Mouse (Mus musculus) hindbrain, embryonic 12.5 days (tissue): ENCODE results near the gene Dgat2. TPM values are rescaled to one million over a fixed set of nuclear protein-coding genes. Genes with fewer than 3 reads are reported as not detected.

Experiments
- ATAC-seq: fragments of 200-750 bp; cut with Nextera tagmentation; 2 replicates; pipeline ENCODE4 v1.8.0; 2017; ENCODE audit warnings: moderate TSS enrichment; ENCODE audit not compliant: low FRiP score
- H3K27ac ChIP-seq: fragments of 300-500 bp; sonication (generic); 2 replicates; pipeline ENCODE4 v1.5.1; 2016; ENCODE audit warnings: mild to moderate bottlenecking
- H3K27me3 ChIP-seq: fragments of 300-500 bp; sonication (generic); 2 replicates; pipeline ENCODE4 v1.6.1; 2016; ENCODE audit warnings: mild to moderate bottlenecking
- H3K36me3 ChIP-seq: fragments of 300-500 bp; sonication (generic); 2 replicates; pipeline ENCODE4 v1.6.1; 2016; ENCODE audit warnings: mild to moderate bottlenecking
- H3K4me1 ChIP-seq: fragments of 300-500 bp; sonication (generic); 2 replicates; pipeline ENCODE4 v1.6.1; 2016
- H3K4me2 ChIP-seq: fragments of 300-500 bp; sonication (generic); replicated peaks from 2 replicates; pipeline ENCODE4 v1.6.1; 2016; ENCODE audit warnings: mild to moderate bottlenecking
- H3K4me3 ChIP-seq: fragments of 300-500 bp; sonication (generic); 2 replicates; pipeline ENCODE4 v1.5.1; 2016; ENCODE audit warnings: mild to moderate bottlenecking
- H3K9ac ChIP-seq: fragments of 300-500 bp; sonication (generic); 2 replicates; pipeline ENCODE4 v1.6.1; 2016; ENCODE audit warnings: mild to moderate bottlenecking, moderate library complexity
- H3K9me3 ChIP-seq: fragments of 300-500 bp; sonication (generic); replicated peaks from 2 replicates; pipeline ENCODE4 v1.6.1; 2016; ENCODE audit warnings: mild to moderate bottlenecking
- WGBS: fragments of 180-500 bp; shearing (Covaris S2); methylation state at CpG from one replicate; pipeline ENCODE4 v1.1.7; 2016; 5-methylcytosine and 5-hydroxymethylcytosine counted together
- polyA plus RNA-seq: library from polyadenylated mRNA; unstranded; fragments of >200 nt; fragmentation: Nextera tagmentation; extraction: Ambion mirVana; gene quantifications from 2 replicates; pipeline ENCODE4 v1.2.1, GENCODE M21; 2016

The Dgat2 gene
- 11.6 and 12.8 TPM in 2 replicates for polyA plus RNA-seq

GRCm38 (mm10) chr7:99182432-99183172 is at the start of gene Dgat2:
Gene Dgat2, minus strand, starts transcription at chr7:99182719.
- H3K27me3 ChIP-seq = peaks cover 14% of the 10 kb centered on the region
- peak within 1 kb of the TSS; percentile 79 for H3K27ac ChIP-seq
- under 1% methylated on average over 63 of the region's 63 CpGs for WGBS
- peak within 1 kb of the TSS; percentile 91 for H3K4me2 ChIP-seq
- ATAC-seq = peak; percentile 94
- H3K4me1 ChIP-seq = peaks cover 17% of the 10 kb centered on the region; the same call in 1 of the 2 replicates
- H3K9ac ChIP-seq = peak within 1 kb of the TSS; percentile 88
- H3K36me3 ChIP-seq = no peaks in the 10 kb centered on the region
- peak within 1 kb of the TSS; percentile 79 for H3K4me3 ChIP-seq
- no peaks in the 10 kb centered on the region for H3K9me3 ChIP-seq

DNA sequence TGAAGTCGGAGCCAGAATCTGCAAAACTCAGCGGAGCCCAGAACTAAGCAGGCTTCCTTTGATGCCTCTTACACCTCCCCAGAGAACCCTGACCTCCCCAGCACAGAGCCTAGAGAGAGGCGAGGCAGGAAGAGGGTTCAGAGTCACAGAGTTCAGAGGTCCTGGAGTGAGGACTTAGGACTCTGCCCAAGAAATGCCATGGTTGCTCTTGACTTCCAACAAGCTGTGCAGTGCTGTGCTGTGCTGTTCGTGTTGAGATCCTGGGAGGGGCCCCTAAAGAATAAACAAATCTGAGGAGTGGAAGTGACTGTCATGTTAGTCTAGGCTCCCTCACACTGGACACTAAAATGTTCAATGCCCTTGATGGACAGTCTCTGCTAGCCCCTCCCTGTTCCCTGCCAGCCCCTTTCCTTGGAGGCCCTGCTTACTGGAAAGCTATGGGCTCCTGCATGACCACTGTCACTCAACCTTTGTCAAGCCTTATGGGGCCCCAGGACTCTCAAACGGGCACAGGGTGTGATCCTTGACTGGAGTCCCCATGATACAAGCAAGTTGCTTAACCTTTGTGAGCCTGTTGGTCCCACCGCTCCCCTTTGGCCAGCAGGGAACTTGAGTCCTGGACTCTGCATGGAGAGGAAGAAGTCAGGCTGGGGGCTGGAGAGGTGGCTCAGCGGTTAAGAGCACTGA is 47.7 kb upstream of the Dgat2 start:
- no peak overlapping the region for H3K4me3 ChIP-seq
- no peak overlapping the region for H3K27ac ChIP-seq
- ATAC-seq = no peak
- H3K36me3 ChIP-seq = no peaks in the 10 kb centered on the region
- no peaks in the 10 kb centered on the region for H3K27me3 ChIP-seq
- WGBS = 65% methylated on average over 7 of the region's 7 CpGs
- no peaks in the 10 kb centered on the region for H3K9me3 ChIP-seq
- H3K4me2 ChIP-seq = no peak overlapping the region
- H3K9ac ChIP-seq = no peak overlapping the region
- H3K4me1 ChIP-seq = no peaks in the 10 kb centered on the region

GRCm38 (mm10) chr7:99229411-99229810 is 46.9 kb upstream of the Dgat2 start:
- Histone ChIP-seq H3K9me3 (no peaks in the 10 kb centered on the region), H3K27me3 (no peaks in the 10 kb centered on the region), H3K9ac (no peak overlapping the region), H3K4me3 (no peak overlapping the region), H3K4me1 (0 out of 2 replicates have a peak, but pooled peaks cover under 1% of the 10 kb centered on the region), H3K27ac (no peak overlapping the region), H3K36me3 (no peaks in the 10 kb centered on the region), H3K4me2 (no peak overlapping the region)
- ATAC-seq = no peak
- 15% methylated on average over 2 of the region's 2 CpGs for WGBS

DNA sequence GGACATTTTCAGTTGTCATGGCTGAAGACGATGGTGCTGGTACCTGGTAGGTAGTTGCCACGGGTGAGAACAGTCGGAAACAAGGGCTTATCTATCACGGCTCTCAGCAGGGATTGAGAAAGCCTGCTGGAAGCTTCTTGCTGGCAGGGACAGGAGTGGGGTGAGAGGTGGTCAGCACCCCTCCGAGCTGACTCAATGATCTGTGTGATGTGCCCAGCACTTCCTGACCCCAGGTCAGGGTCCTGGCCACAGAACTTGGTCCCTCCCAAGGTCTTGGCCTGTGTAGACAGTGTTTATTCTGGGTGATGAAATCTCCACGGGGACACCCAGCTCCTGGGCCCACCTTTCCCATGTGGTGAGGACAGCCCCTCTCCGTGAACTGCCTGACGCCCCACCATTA is 46.3 kb upstream of the Dgat2 start:
- Histone ChIP-seq H3K27ac (no peak overlapping the region), H3K27me3 (no peaks in the 10 kb centered on the region), H3K4me2 (no peak overlapping the region), H3K4me3 (no peak overlapping the region), H3K36me3 (no peaks in the 10 kb centered on the region), H3K9ac (no peak overlapping the region), H3K9me3 (no peaks in the 10 kb centered on the region), H3K4me1 (0 out of 2 replicates have a peak, but pooled peaks cover 2% of the 10 kb centered on the region)
- ATAC-seq = no peak
- WGBS = 74% methylated on average over 8 of the region's 8 CpGs

DNA sequence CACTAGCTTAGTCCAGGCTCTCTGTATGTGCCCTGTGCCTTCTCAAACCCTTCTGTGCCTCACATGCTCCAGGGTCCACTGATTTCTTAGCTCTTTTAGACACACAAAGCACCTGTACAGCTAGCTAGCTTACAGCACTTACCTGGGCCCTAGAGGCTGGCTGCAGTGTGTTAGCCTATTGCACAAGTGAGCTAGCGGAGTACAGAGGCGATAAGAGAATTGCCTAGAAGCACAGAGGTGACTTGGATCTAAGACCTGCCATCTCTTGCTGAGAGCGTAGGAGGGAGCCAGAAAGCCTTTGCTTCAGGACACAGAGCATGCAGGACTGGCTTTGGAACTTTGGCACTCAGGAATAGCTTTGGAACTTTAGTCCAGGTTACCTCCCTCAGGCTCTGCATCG is 44.7 kb upstream of the Dgat2 start:
- no peak overlapping the region for H3K4me2 ChIP-seq
- no peak overlapping the region for H3K9ac ChIP-seq
- 95% methylated on average over 4 of the region's 4 CpGs for WGBS
- H3K4me1 ChIP-seq = 0 out of 2 replicates have a peak, but pooled peaks cover 2% of the 10 kb centered on the region
- no peak for ATAC-seq
- no peaks in the 10 kb centered on the region for H3K9me3 ChIP-seq
- no peaks in the 10 kb centered on the region for H3K27me3 ChIP-seq
- H3K36me3 ChIP-seq = no peaks in the 10 kb centered on the region
- no peak overlapping the region for H3K4me3 ChIP-seq
- no peak overlapping the region for H3K27ac ChIP-seq

DNA sequence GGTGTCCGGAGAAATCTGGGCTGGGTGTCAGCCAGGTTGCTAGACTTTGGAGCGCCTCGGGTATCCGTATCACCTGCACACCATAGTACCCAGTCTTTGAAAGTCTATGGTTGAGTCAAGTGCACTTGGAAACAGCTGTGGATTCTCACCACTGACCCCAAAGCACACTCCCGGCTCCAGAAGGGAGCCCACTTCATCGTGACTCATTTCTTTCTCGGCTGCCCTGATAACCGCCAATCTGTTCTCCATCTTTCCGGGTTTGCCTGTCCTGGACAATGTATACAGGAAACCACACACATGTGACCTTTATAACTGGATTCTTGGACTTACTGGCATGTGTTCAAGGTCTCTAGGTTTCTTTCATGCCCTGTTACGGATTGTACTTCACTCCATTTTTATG is 44.1 kb upstream of the Dgat2 start:
- H3K27ac ChIP-seq = no peak overlapping the region
- H3K36me3 ChIP-seq = no peaks in the 10 kb centered on the region
- H3K9ac ChIP-seq = no peak overlapping the region
- H3K4me3 ChIP-seq = no peak overlapping the region
- 0 out of 2 replicates have a peak, but pooled peaks cover 2% of the 10 kb centered on the region for H3K4me1 ChIP-seq
- no peak for ATAC-seq
- no peaks in the 10 kb centered on the region for H3K27me3 ChIP-seq
- no peaks in the 10 kb centered on the region for H3K9me3 ChIP-seq
- no peak overlapping the region for H3K4me2 ChIP-seq
- WGBS = 94% methylated on average over 10 of the region's 10 CpGs

DNA sequence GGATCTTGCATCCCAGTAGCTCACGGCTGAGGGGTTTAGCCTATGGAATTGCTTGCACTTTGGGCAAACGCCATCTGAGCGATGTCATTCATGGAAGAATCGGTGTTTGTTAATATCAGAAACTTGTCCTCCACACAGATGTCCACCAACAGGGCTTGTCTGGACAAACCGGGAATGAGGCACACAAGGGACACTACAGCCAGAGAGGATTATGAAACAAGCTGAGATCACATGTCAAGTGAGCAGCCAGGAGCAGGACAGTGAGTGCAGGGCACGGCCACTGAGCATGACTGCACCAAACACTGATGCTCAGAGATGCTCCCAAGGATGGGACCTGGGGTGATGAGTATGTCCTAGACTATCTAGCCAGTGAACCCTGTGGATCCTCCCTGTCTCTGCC is 42.9 kb upstream of the Dgat2 start:
- Histone ChIP-seq H3K9ac (no peak overlapping the region), H3K9me3 (no peaks in the 10 kb centered on the region), H3K27ac (no peak overlapping the region), H3K4me3 (no peak overlapping the region), H3K36me3 (no peaks in the 10 kb centered on the region), H3K27me3 (no peaks in the 10 kb centered on the region), H3K4me2 (no peak overlapping the region), H3K4me1 (0 out of 2 replicates have a peak, but pooled peaks cover 2% of the 10 kb centered on the region)
- ATAC-seq = no peak
- 84% methylated on average over 6 of the region's 6 CpGs for WGBS

DNA sequence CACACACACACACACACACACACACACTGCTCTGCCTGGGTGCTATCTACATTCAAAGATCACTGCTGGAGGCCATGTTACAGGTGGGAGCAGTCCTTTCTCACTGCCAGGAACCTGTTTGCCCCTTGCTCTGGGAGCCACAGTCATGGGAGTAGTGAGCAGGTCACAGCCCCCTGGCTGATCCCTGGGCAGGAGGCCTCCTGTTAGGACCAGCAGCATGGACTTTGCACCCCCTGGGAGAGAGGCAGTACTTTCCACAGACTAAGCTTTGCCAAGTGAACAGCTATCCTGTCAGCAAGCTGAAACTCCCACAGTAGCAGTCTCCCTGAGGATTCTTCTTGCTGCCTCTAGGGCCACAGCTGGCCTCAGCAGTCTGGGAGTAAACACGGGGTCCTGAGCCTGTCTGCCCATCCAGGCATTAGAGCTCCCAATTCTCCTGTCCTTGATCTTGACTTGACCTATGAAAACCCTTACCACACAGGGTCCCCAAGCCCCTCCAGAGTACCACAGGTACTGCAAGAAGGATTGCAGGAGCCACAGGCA is 42.2 kb upstream of the Dgat2 start:
- H3K36me3 ChIP-seq = no peaks in the 10 kb centered on the region
- H3K9ac ChIP-seq = no peak overlapping the region
- no peak overlapping the region for H3K4me3 ChIP-seq
- H3K27ac ChIP-seq = no peak overlapping the region
- no peaks in the 10 kb centered on the region for H3K27me3 ChIP-seq
- no peaks in the 10 kb centered on the region for H3K9me3 ChIP-seq
- ATAC-seq = no peak
- H3K4me1 ChIP-seq = 0 out of 2 replicates have a peak, but pooled peaks cover 2% of the 10 kb centered on the region
- WGBS = 52% methylated on average over 1 of the region's 1 CpGs
- H3K4me2 ChIP-seq = no peak overlapping the region

DNA sequence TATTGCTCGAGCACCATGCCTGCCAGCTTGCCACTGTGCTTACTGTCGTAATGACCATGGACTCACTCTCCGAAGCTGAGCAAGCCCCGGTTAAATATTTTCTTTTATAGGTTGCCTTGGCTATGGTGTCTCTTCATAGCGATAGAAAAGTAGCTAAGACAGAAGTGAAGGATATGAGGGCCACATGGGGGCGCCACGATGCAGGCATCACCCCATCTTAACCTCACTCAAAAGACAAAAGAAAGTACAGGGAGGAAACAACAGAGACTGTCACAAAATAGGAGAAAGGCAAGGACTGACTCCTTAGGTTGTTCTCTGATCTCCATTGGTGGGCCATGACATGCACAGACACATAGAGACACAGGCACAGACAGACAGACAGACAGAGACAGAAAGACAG is 41.7 kb upstream of the Dgat2 start:
- Histone ChIP-seq H3K4me3 (no peak overlapping the region), H3K4me2 (no peak overlapping the region), H3K27me3 (no peaks in the 10 kb centered on the region), H3K4me1 (0 out of 2 replicates have a peak, but pooled peaks cover 2% of the 10 kb centered on the region), H3K9ac (no peak overlapping the region), H3K9me3 (no peaks in the 10 kb centered on the region), H3K27ac (no peak overlapping the region), H3K36me3 (no peaks in the 10 kb centered on the region)
- no peak for ATAC-seq
- WGBS = 69% methylated on average over 7 of the region's 7 CpGs

DNA sequence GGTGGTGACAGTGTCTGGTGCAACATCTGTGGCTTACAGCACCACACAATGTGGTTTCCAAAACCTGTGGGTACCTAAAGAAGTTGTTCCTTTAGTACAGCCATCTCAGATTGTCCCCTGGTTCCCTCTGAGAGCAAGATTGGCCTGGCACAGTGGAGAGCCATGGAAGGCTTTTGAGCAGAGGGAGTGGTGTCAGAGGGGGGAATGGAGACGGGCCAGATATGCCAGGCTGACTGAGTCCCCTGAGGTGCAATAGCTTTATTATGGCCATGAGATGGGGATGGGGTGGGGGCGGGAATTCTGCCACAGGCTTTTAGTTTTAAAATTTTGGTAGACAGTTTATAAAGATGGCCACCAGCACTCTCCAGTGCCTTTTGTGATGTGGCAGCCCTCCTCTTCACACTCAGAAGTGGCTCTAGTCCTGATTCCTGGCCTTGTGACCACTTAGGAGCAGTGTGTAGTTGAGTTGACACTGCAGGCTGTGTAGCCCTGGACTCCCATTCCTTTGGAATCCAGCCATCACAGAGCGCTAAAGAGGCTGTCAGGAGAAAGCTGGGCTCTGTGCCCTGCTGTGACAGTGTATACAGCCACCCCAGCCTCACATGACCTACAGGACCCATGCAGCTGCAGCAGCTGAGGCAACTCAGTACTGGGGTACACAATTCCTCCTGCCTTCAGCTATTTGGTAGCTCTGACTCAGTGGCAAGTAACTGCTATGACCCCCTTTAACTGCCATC is 35.0 kb upstream of the Dgat2 start:
- no peaks in the 10 kb centered on the region for H3K27me3 ChIP-seq
- no peak overlapping the region for H3K27ac ChIP-seq
- no peaks in the 10 kb centered on the region for H3K36me3 ChIP-seq
- no peak overlapping the region for H3K9ac ChIP-seq
- H3K9me3 ChIP-seq = no peaks in the 10 kb centered on the region
- H3K4me2 ChIP-seq = no peak overlapping the region
- ATAC-seq = 0 out of 2 replicates have a peak, but pooled peaks have one; percentile 22
- no peaks in the 10 kb centered on the region for H3K4me1 ChIP-seq
- 67% methylated on average over 3 of the region's 3 CpGs for WGBS
- no peak overlapping the region for H3K4me3 ChIP-seq

GRCm38 (mm10) chr7:99215347-99215855 is 32.9 kb upstream of the Dgat2 start:
- Histone ChIP-seq H3K4me1 (no peaks in the 10 kb centered on the region), H3K9me3 (no peaks in the 10 kb centered on the region), H3K9ac (no peak overlapping the region), H3K27me3 (no peaks in the 10 kb centered on the region), H3K27ac (no peak overlapping the region), H3K4me2 (no peak overlapping the region), H3K36me3 (no peaks in the 10 kb centered on the region), H3K4me3 (no peak overlapping the region)
- 52% methylated on average over 8 of the region's 8 CpGs for WGBS
- no peak for ATAC-seq
